Mouse (Mus musculus) midbrain, embryonic 12.5 days (tissue): ENCODE measurements around the gene Arhgap27. TPM values are rescaled to one million over a fixed set of nuclear protein-coding genes. Genes with fewer than 3 reads are reported as not detected.
A peak's percentile ranks its signal among the peaks of the same experiment; 100 is the strongest.

Experiments used
- ATAC-seq: fragments of 200-750 bp; cut with Nextera tagmentation; 2 replicates; pipeline ENCODE4 v1.8.0; 2017; ENCODE audit warnings: low read depth, moderate TSS enrichment, moderate library complexity; ENCODE audit not compliant: low FRiP score
- H3K27ac ChIP-seq: fragments of 300-500 bp; sonication (generic); replicated peaks from 2 replicates; pipeline ENCODE4 v1.5.1; 2016; ENCODE audit warnings: mild to moderate bottlenecking
- H3K27me3 ChIP-seq: fragments of 300-500 bp; sonication (generic); 2 replicates; pipeline ENCODE4 v1.6.1; 2016; ENCODE audit warnings: mild to moderate bottlenecking
- H3K36me3 ChIP-seq: fragments of 300-500 bp; sonication (generic); 2 replicates; pipeline ENCODE4 v1.6.1; 2016
- H3K4me1 ChIP-seq: fragments of 300-500 bp; sonication (generic); 2 replicates; pipeline ENCODE4 v1.6.1; 2016
- H3K4me2 ChIP-seq: fragments of 300-500 bp; sonication (generic); replicated peaks from 2 replicates; pipeline ENCODE4 v1.6.1; 2016; ENCODE audit warnings: mild to moderate bottlenecking, moderate library complexity
- H3K4me3 ChIP-seq: fragments of 300-500 bp; sonication (generic); 2 replicates; pipeline ENCODE4 v1.5.1; 2016; ENCODE audit warnings: mild to moderate bottlenecking
- H3K9ac ChIP-seq: fragments of 300-500 bp; sonication (generic); replicated peaks from 2 replicates; pipeline ENCODE4 v1.6.1; 2016; ENCODE audit warnings: mild to moderate bottlenecking, moderate library complexity
- H3K9me3 ChIP-seq: fragments of 300-500 bp; sonication (generic); 2 replicates; pipeline ENCODE4 v1.6.1; 2016; ENCODE audit warnings: mild to moderate bottlenecking
- WGBS: fragments of 180-500 bp; shearing (Covaris S2); methylation state at CpG from one replicate; pipeline ENCODE4 v1.1.7; 2016; 5-methylcytosine and 5-hydroxymethylcytosine counted together
- polyA plus RNA-seq: library from polyadenylated mRNA; unstranded; fragments of >200 nt; fragmentation: Nextera tagmentation; extraction: Ambion mirVana; gene quantifications from 2 replicates; pipeline ENCODE4 v1.2.1, GENCODE M21; 2016

Gene Arhgap27
- polyA plus RNA-seq, 1 experiment from 2014 or later, result 4.3 TPM

GRCm38 (mm10) chr11:103339414-103340119, 23.9 kb downstream of the Arhgap27 start:
- no peak for ATAC-seq
- H3K4me3 ChIP-seq, result no peak overlapping the region

GRCm38 (mm10) chr11:103338671-103339070, 24.8 kb downstream of the Arhgap27 start:
- no peak for ATAC-seq
- Histone ChIP-seq H3K4me1 (peaks cover 2% of the 10 kb centered on the region; the same call in 1 of the 2 replicates), H3K27me3 (peaks cover 45% of the 10 kb centered on the region), H3K9me3 (no peaks in the 10 kb centered on the region), H3K4me3 (no peak overlapping the region), H3K36me3 (no peaks in the 10 kb centered on the region), H3K4me2 (no peak overlapping the region), H3K9ac (no peak overlapping the region), H3K27ac (no peak overlapping the region)
- 95% methylated on average over 6 of the region's 6 CpGs for WGBS

More at GRCm38 (mm10) chr11:103339414-103340119, 23.9 kb downstream of the Arhgap27 start:
- WGBS, result 46% methylated on average over 19 of the region's 19 CpGs
- Histone ChIP-seq H3K27me3 (peaks cover 39% of the 10 kb centered on the region), H3K9me3 (no peaks in the 10 kb centered on the region), H3K27ac (no peak overlapping the region), H3K36me3 (no peaks in the 10 kb centered on the region), H3K4me1 (no peaks in the 10 kb centered on the region), H3K4me2 (peak overlapping the region; percentile 29), H3K9ac (no peak overlapping the region)

DNA sequence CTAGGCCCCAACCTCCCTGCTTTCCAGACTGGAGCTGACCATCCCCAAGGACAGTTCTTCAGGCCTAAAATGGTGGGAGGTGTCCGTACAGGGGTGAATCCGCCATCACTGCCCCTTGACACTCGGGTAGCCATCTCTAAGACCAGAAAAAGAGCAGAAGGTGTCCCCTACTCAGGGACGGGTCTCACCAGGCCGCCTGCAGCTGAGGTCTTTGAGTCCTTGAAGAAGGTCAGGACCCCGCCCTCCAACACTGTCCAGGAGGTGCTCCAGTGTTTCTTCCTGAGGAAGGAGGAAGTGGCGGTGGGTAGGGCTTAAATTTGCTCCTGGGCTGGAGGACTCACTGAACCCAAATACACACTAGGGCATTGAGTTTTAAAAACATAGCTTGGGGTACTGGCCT, 25.4 kb downstream of the Arhgap27 start:
- no peaks in the 10 kb centered on the region for H3K9me3 ChIP-seq
- H3K36me3 ChIP-seq, result no peaks in the 10 kb centered on the region
- no peak overlapping the region for H3K9ac ChIP-seq
- H3K4me1 ChIP-seq, result peaks cover 8% of the 10 kb centered on the region; the same call in 1 of the 2 replicates
- 78% methylated on average over 7 of the region's 7 CpGs for WGBS
- H3K4me3 ChIP-seq, result no peak overlapping the region
- H3K27me3 ChIP-seq, result peaks cover 51% of the 10 kb centered on the region
- H3K27ac ChIP-seq, result no peak overlapping the region
- no peak overlapping the region for H3K4me2 ChIP-seq
- no peak for ATAC-seq

- peaks cover 60% of the 10 kb centered on the region for H3K27me3 ChIP-seq
- no peak overlapping the region for H3K4me2 ChIP-seq
- WGBS, result 93% methylated on average over 2 of the region's 2 CpGs
- no peak overlapping the region for H3K27ac ChIP-seq
- H3K4me3 ChIP-seq, result no peak overlapping the region
- no peaks in the 10 kb centered on the region for H3K9me3 ChIP-seq
- H3K36me3 ChIP-seq, result no peaks in the 10 kb centered on the region
- H3K4me1 ChIP-seq, result peaks cover 9% of the 10 kb centered on the region; the same call in 1 of the 2 replicates
- no peak for ATAC-seq
- no peak overlapping the region for H3K9ac ChIP-seq
Measured at GRCm38 (mm10) chr11:103337180-103337579, 26.3 kb downstream of the Arhgap27 start.

DNA sequence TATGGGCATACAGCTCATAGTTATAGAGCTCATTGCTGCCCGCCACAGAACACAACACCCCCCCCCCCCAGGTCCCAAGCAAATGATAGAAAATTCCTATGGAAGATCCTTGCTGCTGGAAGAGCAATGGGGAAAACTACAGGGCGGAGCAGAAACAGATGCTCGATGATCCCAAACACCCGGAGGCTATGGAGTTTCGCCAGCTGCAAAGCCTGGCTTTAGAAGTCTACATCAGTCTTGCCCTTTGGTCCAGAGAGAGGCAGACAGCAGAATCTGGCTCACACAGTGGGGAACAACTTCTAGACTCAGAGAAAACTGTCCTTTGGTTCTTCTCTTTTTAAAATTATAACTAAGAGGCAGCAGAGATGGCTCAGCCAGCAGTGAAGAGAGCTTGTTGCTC, 27.9 kb downstream of the Arhgap27 start:
- Histone ChIP-seq H3K36me3 (no peaks in the 10 kb centered on the region), H3K9me3 (no peaks in the 10 kb centered on the region), H3K9ac (no peak overlapping the region), H3K27me3 (peaks cover 62% of the 10 kb centered on the region), H3K27ac (no peak overlapping the region), H3K4me1 (peaks cover 9% of the 10 kb centered on the region; the same call in 1 of the 2 replicates), H3K4me3 (no peak overlapping the region), H3K4me2 (no peak overlapping the region)
- no peak for ATAC-seq
- WGBS, result 89% methylated on average over 5 of the region's 5 CpGs

GRCm38 (mm10) chr11:103334925-103335324, 28.6 kb downstream of the Arhgap27 start:
- Histone ChIP-seq H3K4me2 (no peak overlapping the region), H3K27me3 (peaks cover 59% of the 10 kb centered on the region), H3K27ac (no peak overlapping the region), H3K9ac (no peak overlapping the region), H3K4me1 (peaks cover 9% of the 10 kb centered on the region; the same call in 1 of the 2 replicates), H3K36me3 (no peaks in the 10 kb centered on the region), H3K4me3 (no peak overlapping the region), H3K9me3 (no peaks in the 10 kb centered on the region)
- WGBS, result 89% methylated on average over 9 of the region's 9 CpGs
- ATAC-seq, result no peak

- peaks cover 49% of the 10 kb centered on the region for H3K27me3 ChIP-seq
- H3K4me2 ChIP-seq, result peak overlapping the region; percentile 47
- H3K4me1 ChIP-seq, result peaks cover 9% of the 10 kb centered on the region; the same call in 1 of the 2 replicates
- H3K9ac ChIP-seq, result no peak overlapping the region
- peak overlapping the region; percentile 29 for H3K4me3 ChIP-seq
- no peak for ATAC-seq
- H3K9me3 ChIP-seq, result no peaks in the 10 kb centered on the region
- H3K27ac ChIP-seq, result no peak overlapping the region
- no peaks in the 10 kb centered on the region for H3K36me3 ChIP-seq
- 11% methylated on average over 40 of the region's 40 CpGs for WGBS
Measured at GRCm38 (mm10) chr11:103333719-103334398, 29.6 kb downstream of the Arhgap27 start.

DNA sequence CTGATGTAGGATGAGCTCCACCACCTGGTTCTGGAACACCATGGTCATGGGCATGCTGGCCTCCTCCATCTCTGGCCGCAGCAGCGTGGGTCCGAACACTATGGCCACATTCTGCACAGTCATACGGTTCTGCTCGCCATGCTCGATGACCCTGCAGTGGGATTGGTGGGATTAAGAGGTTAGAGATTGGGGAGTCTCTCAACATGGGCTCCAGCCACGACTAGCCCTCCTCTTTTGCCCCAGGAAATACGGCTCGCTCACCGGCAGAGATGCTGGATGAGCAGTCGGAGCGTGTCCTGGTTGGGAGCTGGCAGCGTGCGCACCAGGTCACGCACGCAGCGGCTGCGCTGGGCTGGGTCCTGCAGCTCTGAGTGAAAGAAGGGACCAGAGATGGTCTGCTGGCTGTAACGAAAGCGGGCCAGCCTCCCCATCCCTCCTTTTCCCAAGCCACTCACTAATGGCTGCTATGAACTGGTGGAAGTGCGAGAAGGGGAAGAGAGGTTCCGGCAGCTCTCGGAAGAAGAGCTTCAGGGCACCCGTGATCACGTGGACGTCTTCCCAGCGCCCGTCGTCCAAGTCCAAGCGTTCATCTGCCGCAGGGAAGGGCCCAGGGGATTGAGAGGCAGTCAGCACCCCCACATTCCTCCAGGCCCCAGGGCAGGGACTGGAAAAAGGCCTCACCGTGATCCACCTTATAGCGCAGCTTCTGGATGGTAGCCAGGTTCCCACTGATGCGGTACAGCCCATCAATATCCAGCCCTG, 30.4 kb downstream of the Arhgap27 start:
- Histone ChIP-seq H3K27ac (no peak overlapping the region), H3K4me2 (peak overlapping the region; percentile 47), H3K4me3 (peak overlapping the region; percentile 29), H3K27me3 (peaks cover 47% of the 10 kb centered on the region), H3K9ac (0 out of 2 replicates have a peak overlapping the region, but pooled peaks have one; percentile 29), H3K9me3 (no peaks in the 10 kb centered on the region), H3K36me3 (no peaks in the 10 kb centered on the region), H3K4me1 (peaks cover 9% of the 10 kb centered on the region; the same call in 1 of the 2 replicates)
- WGBS, result 24% methylated on average over 34 of the region's 34 CpGs
- no peak for ATAC-seq

- H3K36me3 ChIP-seq, result no peaks in the 10 kb centered on the region
- peaks cover 45% of the 10 kb centered on the region for H3K27me3 ChIP-seq
- H3K9me3 ChIP-seq, result no peaks in the 10 kb centered on the region
- no peak overlapping the region for H3K27ac ChIP-seq
- WGBS, result 26% methylated on average over 18 of the region's 18 CpGs
- no peak overlapping the region for H3K9ac ChIP-seq
- ATAC-seq, result peak; percentile 74
- peak overlapping the region; percentile 29 for H3K4me3 ChIP-seq
- peaks cover 9% of the 10 kb centered on the region; the same call in 1 of the 2 replicates for H3K4me1 ChIP-seq
- H3K4me2 ChIP-seq, result peak overlapping the region; percentile 47
Measured at GRCm38 (mm10) chr11:103332186-103332889, 31.2 kb downstream of the Arhgap27 start.

DNA sequence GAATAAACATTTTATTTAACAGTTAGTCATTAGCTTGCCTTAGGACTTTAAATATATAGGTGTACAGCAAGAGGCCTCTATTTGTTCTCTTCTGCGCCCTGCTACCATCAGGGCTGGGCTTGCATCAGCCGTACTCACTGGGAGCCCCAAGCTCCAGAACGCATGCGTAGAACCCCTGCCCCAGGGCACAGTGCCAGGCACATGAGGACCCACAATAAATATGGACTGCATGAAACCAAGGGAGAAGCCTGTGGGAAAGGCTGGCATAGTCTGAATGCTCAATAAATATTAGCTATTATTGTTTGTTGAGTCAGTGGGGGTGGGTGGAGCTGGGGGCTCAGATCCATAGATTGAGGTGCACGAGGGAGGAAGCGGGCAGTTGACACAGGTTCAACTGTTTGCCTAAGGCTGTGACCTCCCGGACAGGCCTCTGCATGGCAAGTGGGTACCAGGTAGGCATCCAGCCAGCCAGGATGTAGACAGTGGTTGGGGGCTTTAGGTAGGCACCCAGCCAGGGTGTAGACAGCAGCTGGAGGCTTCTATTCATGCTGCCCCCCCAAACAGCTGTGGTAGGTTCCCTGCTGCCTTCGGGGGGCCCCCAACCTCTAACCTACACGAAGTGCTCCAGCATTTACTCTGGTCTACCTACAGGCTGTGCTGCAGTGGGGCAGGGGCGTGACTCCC, 31.8 kb downstream of the Arhgap27 start:
- Histone ChIP-seq H3K4me2 (no peak overlapping the region), H3K36me3 (no peaks in the 10 kb centered on the region), H3K4me3 (no peak overlapping the region), H3K9me3 (no peaks in the 10 kb centered on the region), H3K27me3 (peaks cover 40% of the 10 kb centered on the region), H3K9ac (no peak overlapping the region), H3K27ac (no peak overlapping the region), H3K4me1 (peaks cover 9% of the 10 kb centered on the region; the same call in 1 of the 2 replicates)
- WGBS, result 94% methylated on average over 10 of the region's 10 CpGs
- ATAC-seq, result no peak
